Mouse (Mus musculus): ENCODE results near the gene Ube2e3. TPM values are rescaled to one million over a fixed set of nuclear protein-coding genes. Genes with fewer than 3 reads are reported as not detected.

Ube2e3 gene
- polyA plus RNA-seq, 1 experiment: 24.1 TPM

GRCm38 (mm10) chr2:78927625-78928024, 59.7 kb downstream of the Ube2e3 start:
- H3K4me2 ChIP-seq (ENCODE audit: low read depth): no peak overlapping the region
- no peak overlapping the region for H3ac ChIP-seq (ENCODE audit: control insufficient read depth, insufficient read length)
- H3K79me2 ChIP-seq (ENCODE audit: control insufficient read depth, insufficient read depth): no peaks in the 10 kb centered on the region
- no peaks in the 10 kb centered on the region for H3K36me3 ChIP-seq (ENCODE audit: control insufficient read depth, insufficient read depth)
- no peak overlapping the region for H3K4me3 ChIP-seq
- TF ChIP-seq MYOD1 (IDR thresholded peaks at IDR 0.05; ENCODE audit: control insufficient read depth in 1 of 3, insufficient read length in 2 of 3, low read depth in 2 of 3) (no peak), SRF (IDR thresholded peaks at IDR 0.05; ENCODE audit: control insufficient read depth, insufficient read length, low read depth) (no peak), E2F4 (IDR thresholded peaks at IDR 0.05; ENCODE audit: insufficient read depth) (no peak), TCF3 (IDR thresholded peaks at IDR 0.05; ENCODE audit: insufficient read length, low read depth) (no peak), USF1 (IDR thresholded peaks at IDR 0.05; ENCODE audit: low read depth) (no peak), MAX (IDR thresholded peaks at IDR 0.05; ENCODE audit: low read depth) (no peak), POLR2A (IDR thresholded peaks at IDR 0.05; ENCODE audit: insufficient read length, low read depth) (no peak), POLR2AphosphoS2 (IDR thresholded peaks at IDR 0.05; ENCODE audit: insufficient read length, low read depth) (no peak), TCF12 (IDR thresholded peaks at IDR 0.05; ENCODE audit: insufficient read depth, poor library complexity, severe bottlenecking) (no peak), REST (IDR thresholded peaks at IDR 0.05; ENCODE audit: insufficient read depth, insufficient read length) (no peak), MYOG (IDR thresholded peaks at IDR 0.05; ENCODE audit: control insufficient read depth in 1 of 3, insufficient read depth in 1 of 3, insufficient read length in 2 of 3, low read depth in 2 of 3) (no peak)
- no peaks in the 10 kb centered on the region for H3K27me3 ChIP-seq (ENCODE audit: control insufficient read depth, insufficient read depth, insufficient read length)

GRCm38 (mm10) chr2:78928080-78928479, 60.2 kb downstream of the Ube2e3 start:
- H3K36me3 ChIP-seq (ENCODE audit: control insufficient read depth, insufficient read depth): no peaks in the 10 kb centered on the region
- no peaks in the 10 kb centered on the region for H3K79me2 ChIP-seq (ENCODE audit: control insufficient read depth, insufficient read depth)
- H3K4me3 ChIP-seq: no peak overlapping the region
- TF ChIP-seq POLR2A (IDR thresholded peaks at IDR 0.05; ENCODE audit: insufficient read length, low read depth): no peak
- no peak for TF ChIP-seq POLR2AphosphoS2 (IDR thresholded peaks at IDR 0.05; ENCODE audit: insufficient read length, low read depth)
- TF ChIP-seq TCF3 (IDR thresholded peaks at IDR 0.05; ENCODE audit: insufficient read length, low read depth): no peak
- TF ChIP-seq MYOD1 (IDR thresholded peaks at IDR 0.05; ENCODE audit: control insufficient read depth in 1 of 3, insufficient read length in 2 of 3, low read depth in 2 of 3): no peak
- TF ChIP-seq TCF12 (IDR thresholded peaks at IDR 0.05; ENCODE audit: insufficient read depth, poor library complexity, severe bottlenecking): no peak
- H3ac ChIP-seq (ENCODE audit: control insufficient read depth, insufficient read length): no peak overlapping the region
- H3K4me2 ChIP-seq (ENCODE audit: low read depth): no peak overlapping the region
- H3K27me3 ChIP-seq (ENCODE audit: control insufficient read depth, insufficient read depth, insufficient read length): no peaks in the 10 kb centered on the region

GRCm38 (mm10) chr2:78931358-78931757, 63.4 kb downstream of the Ube2e3 start:
- Histone ChIP-seq H3K36me3 (ENCODE audit: control insufficient read depth, insufficient read depth) (no peaks in the 10 kb centered on the region), H3K27me3 (ENCODE audit: control insufficient read depth, insufficient read depth, insufficient read length) (no peaks in the 10 kb centered on the region), H3K4me3 (no peak overlapping the region), H3K4me2 (ENCODE audit: low read depth) (no peak overlapping the region), H3K79me2 (ENCODE audit: control insufficient read depth, insufficient read depth) (no peaks in the 10 kb centered on the region), H3ac (ENCODE audit: control insufficient read depth, insufficient read length) (no peak overlapping the region)
- TF ChIP-seq TCF12 (IDR thresholded peaks at IDR 0.05; ENCODE audit: insufficient read depth, poor library complexity, severe bottlenecking) (no peak), MYOD1 (IDR thresholded peaks at IDR 0.05; ENCODE audit: control insufficient read depth in 1 of 3, insufficient read length in 2 of 3, low read depth in 2 of 3) (no peak), TCF3 (IDR thresholded peaks at IDR 0.05; ENCODE audit: insufficient read length, low read depth) (no peak), CEBPB (IDR thresholded peaks at IDR 0.05; ENCODE audit: insufficient read depth, poor library complexity, severe bottlenecking) (no peak), E2F4 (IDR thresholded peaks at IDR 0.05; ENCODE audit: insufficient read depth) (no peak), POLR2A (IDR thresholded peaks at IDR 0.05; ENCODE audit: insufficient read length, low read depth) (no peak), REST (IDR thresholded peaks at IDR 0.05; ENCODE audit: insufficient read depth, insufficient read length) (no peak), SRF (IDR thresholded peaks at IDR 0.05; ENCODE audit: control insufficient read depth, insufficient read length, low read depth) (no peak), MAX (IDR thresholded peaks at IDR 0.05; ENCODE audit: low read depth) (no peak), POLR2AphosphoS2 (IDR thresholded peaks at IDR 0.05; ENCODE audit: insufficient read length, low read depth) (no peak)

- Histone ChIP-seq H3ac (ENCODE audit: control insufficient read depth, insufficient read length) (no peak overlapping the region), H3K27me3 (ENCODE audit: control insufficient read depth, insufficient read depth, insufficient read length) (no peaks in the 10 kb centered on the region), H3K79me2 (ENCODE audit: control insufficient read depth, insufficient read depth) (no peaks in the 10 kb centered on the region), H3K36me3 (ENCODE audit: control insufficient read depth, insufficient read depth) (no peaks in the 10 kb centered on the region), H3K4me2 (ENCODE audit: low read depth) (peak overlapping the region; percentile 59), H3K4me3 (no peak overlapping the region)
- TF ChIP-seq REST (IDR thresholded peaks at IDR 0.05; ENCODE audit: insufficient read depth, insufficient read length) (no peak), POLR2AphosphoS2 (IDR thresholded peaks at IDR 0.05; ENCODE audit: insufficient read length, low read depth) (no peak), CEBPB (IDR thresholded peaks at IDR 0.05; ENCODE audit: insufficient read depth, poor library complexity, severe bottlenecking) (no peak), MAX (IDR thresholded peaks at IDR 0.05; ENCODE audit: low read depth) (no peak), TCF3 (IDR thresholded peaks at IDR 0.05; ENCODE audit: insufficient read length, low read depth) (no peak), USF1 (IDR thresholded peaks at IDR 0.05; ENCODE audit: low read depth) (no peak), SRF (IDR thresholded peaks at IDR 0.05; ENCODE audit: control insufficient read depth, insufficient read length, low read depth) (no peak), TCF12 (IDR thresholded peaks at IDR 0.05; ENCODE audit: insufficient read depth, poor library complexity, severe bottlenecking) (no peak), E2F4 (IDR thresholded peaks at IDR 0.05; ENCODE audit: insufficient read depth) (no peak), MYOD1 (IDR thresholded peaks at IDR 0.05; ENCODE audit: control insufficient read depth in 1 of 3, insufficient read length in 2 of 3, low read depth in 2 of 3) (no peak), MYOG (IDR thresholded peaks at IDR 0.05; ENCODE audit: control insufficient read depth in 1 of 3, insufficient read depth in 1 of 3, insufficient read length in 2 of 3, low read depth in 2 of 3) (no peak), POLR2A (IDR thresholded peaks at IDR 0.05; ENCODE audit: insufficient read length, low read depth) (no peak)
These were observed 91.5 kb downstream of the Ube2e3 start for GRCm38 (mm10) chr2:78959451-78959850.

- no peak overlapping the region for H3ac ChIP-seq (ENCODE audit: control insufficient read depth, insufficient read length)
- no peak overlapping the region for H3K4me2 ChIP-seq (ENCODE audit: low read depth)
- H3K4me3 ChIP-seq: no peak overlapping the region
- H3K27me3 ChIP-seq (ENCODE audit: control insufficient read depth, insufficient read depth, insufficient read length): no peaks in the 10 kb centered on the region
- no peak for TF ChIP-seq USF1 (IDR thresholded peaks at IDR 0.05; ENCODE audit: low read depth)
- no peak for TF ChIP-seq TCF3 (IDR thresholded peaks at IDR 0.05; ENCODE audit: insufficient read length, low read depth)
- no peak for TF ChIP-seq CEBPB (IDR thresholded peaks at IDR 0.05; ENCODE audit: insufficient read depth, poor library complexity, severe bottlenecking)
- TF ChIP-seq POLR2AphosphoS2 (IDR thresholded peaks at IDR 0.05; ENCODE audit: insufficient read length, low read depth): no peak
- TF ChIP-seq MYOG (IDR thresholded peaks at IDR 0.05; ENCODE audit: control insufficient read depth in 1 of 3, insufficient read depth in 1 of 3, insufficient read length in 2 of 3, low read depth in 2 of 3): no peak
- no peak for TF ChIP-seq MAX (IDR thresholded peaks at IDR 0.05; ENCODE audit: low read depth)
- no peaks in the 10 kb centered on the region for H3K79me2 ChIP-seq (ENCODE audit: control insufficient read depth, insufficient read depth)
- H3K36me3 ChIP-seq (ENCODE audit: control insufficient read depth, insufficient read depth): no peaks in the 10 kb centered on the region
These were observed 92.4 kb downstream of the Ube2e3 start for GRCm38 (mm10) chr2:78960288-78960687.
